Mouse (Mus musculus) MEL (cell line): ENCODE data around the gene Lrrc4c. TPM values are rescaled to one million over a fixed set of nuclear protein-coding genes. Genes with fewer than 3 reads are reported as not detected.

Experiments
- DNase-seq: peaks from one replicate; pipeline ENCODE4 v3.0.0; 2011; ENCODE audit warnings: low read depth, low spot score
- H3K27ac ChIP-seq: 2 replicates; pipeline ENCODE4 v1.5.1; 2012; ENCODE audit warnings: low read depth, mild to moderate bottlenecking, control low read depth, low read length, moderate library complexity; ENCODE audit not compliant: control insufficient read depth
- H3K27me3 ChIP-seq, 2 experiments: fragments of 150-350 bp in 1 of 2; sonication (generic) in 1 of 2; 2 replicates each; pipeline ENCODE4 v1.6.1; 2012; ENCODE audit warnings: low read length in 2 of 2, mild to moderate bottlenecking in 2 of 2, improper control_type of control experiment in 1 of 2, moderate library complexity in 1 of 2; ENCODE audit not compliant: insufficient read depth in 2 of 2, control insufficient read depth in 1 of 2
- H3K36me3 ChIP-seq, 2 experiments: 2 replicates each; pipeline ENCODE4 v1.6.1; 2012 to 2014; ENCODE audit warnings: low read length in 2 of 2, improper control_type of control experiment in 1 of 2, inconsistent platforms in 1 of 2, mild to moderate bottlenecking in 1 of 2; ENCODE audit not compliant: insufficient read depth in 2 of 2, control insufficient read depth in 1 of 2
- H3K4me1 ChIP-seq, 2 experiments: fragments of 150-350 bp in 1 of 2; sonication (generic) in 1 of 2; 2 replicates each; pipeline ENCODE4 v1.6.1; 2012; ENCODE audit warnings: low read length in 2 of 2, improper control_type of control experiment in 1 of 2, mild to moderate bottlenecking in 1 of 2; ENCODE audit not compliant: insufficient read depth in 2 of 2, control insufficient read depth in 1 of 2
- H3K4me3 ChIP-seq, 2 experiments: fragments of 150-350 bp in 1 of 2; sonication (generic) in 1 of 2; 2 replicates each; pipeline ENCODE4 v1.5.1; 2012; ENCODE audit warnings: low read depth in 2 of 2, low read length in 2 of 2, mild to moderate bottlenecking in 2 of 2, moderate library complexity in 2 of 2, control low read depth in 1 of 2, improper control_type of control experiment in 1 of 2; ENCODE audit not compliant: control insufficient read depth in 1 of 2, insufficient read depth in 1 of 2
- H3K79me2 ChIP-seq: 2 replicates; pipeline ENCODE4 v1.6.1; 2012; ENCODE audit warnings: mild to moderate bottlenecking, low read length, moderate library complexity; ENCODE audit not compliant: control insufficient read depth, poor library complexity, insufficient read depth
- H3K9ac ChIP-seq: 2 replicates; pipeline ENCODE4 v1.6.1; 2012; ENCODE audit warnings: low read depth, mild to moderate bottlenecking, control low read depth, low read length, moderate library complexity; ENCODE audit not compliant: control insufficient read depth, poor library complexity, severe bottlenecking
- H3K9me3 ChIP-seq: fragments of 150-350 bp; sonication (generic); replicated peaks from 2 replicates; pipeline ENCODE4 v1.6.1; 2012; ENCODE audit warnings: mild to moderate bottlenecking, low read length, improper control_type of control experiment, moderate library complexity; ENCODE audit not compliant: insufficient read depth
- BHLHE40 ChIP-seq: IDR thresholded peaks from 2 replicates; pipeline ENCODE4 v1.6.1; 2012; ENCODE audit warnings: low read depth, mild to moderate bottlenecking, inconsistent platforms, low read length, improper control_type of control experiment, borderline replicate concordance
- CHD2 ChIP-seq: IDR thresholded peaks from 2 replicates; pipeline ENCODE4 v1.6.1; 2011; ENCODE audit warnings: low read length, improper control_type of control experiment
- E2F4 ChIP-seq: IDR thresholded peaks from 2 replicates; pipeline ENCODE4 v1.6.1; 2011; ENCODE audit warnings: low read depth, low read length, improper control_type of control experiment, borderline replicate concordance
- ELF1 ChIP-seq: IDR thresholded peaks from 2 replicates; pipeline ENCODE4 v1.6.1; 2014; ENCODE audit warnings: low read depth, mild to moderate bottlenecking, inconsistent platforms, low read length, improper control_type of control experiment, moderate library complexity
- EP300 ChIP-seq, 2 experiments: IDR thresholded peaks; 2 replicates each; pipeline ENCODE4 v1.6.1; 2011; ENCODE audit warnings: improper control_type of control experiment in 2 of 2, low read length in 2 of 2, low read depth in 1 of 2, mild to moderate bottlenecking in 1 of 2
- GABPA ChIP-seq: IDR thresholded peaks from 2 replicates; pipeline ENCODE4 v1.6.1; 2012; ENCODE audit warnings: low read depth, mild to moderate bottlenecking, inconsistent platforms, low read length, improper control_type of control experiment, moderate library complexity
- GATA1 ChIP-seq: IDR thresholded peaks from 2 replicates; pipeline ENCODE4 v1.6.1; 2011; ENCODE audit warnings: low read depth, low read length, improper control_type of control experiment
- HCFC1 ChIP-seq: IDR thresholded peaks from 2 replicates; pipeline ENCODE4 v1.6.1; 2012; ENCODE audit warnings: low read depth, mild to moderate bottlenecking, inconsistent platforms, low read length, improper control_type of control experiment, moderate library complexity
- MEF2A ChIP-seq: IDR thresholded peaks from 2 replicates; pipeline ENCODE4 v1.6.1; 2014; ENCODE audit warnings: low read depth, mild to moderate bottlenecking, inconsistent platforms, low read length, improper control_type of control experiment; ENCODE audit not compliant: poor library complexity, insufficient replicate concordance, severe bottlenecking; ENCODE audit errors: extremely low read depth
- MXI1 ChIP-seq: IDR thresholded peaks from 2 replicates; pipeline ENCODE4 v1.6.1; 2011; ENCODE audit warnings: mild to moderate bottlenecking, low read depth, low read length, improper control_type of control experiment
- MYB ChIP-seq: IDR thresholded peaks from 2 replicates; pipeline ENCODE4 v1.6.1; 2011; ENCODE audit warnings: mild to moderate bottlenecking, low read depth, low read length, improper control_type of control experiment
- MYC ChIP-seq: IDR thresholded peaks from 2 replicates; pipeline ENCODE4 v1.6.1; 2011; ENCODE audit warnings: low read depth, mild to moderate bottlenecking, low read length, improper control_type of control experiment, moderate library complexity
- NELFE ChIP-seq: IDR thresholded peaks from 2 replicates; pipeline ENCODE4 v1.6.1; 2011; ENCODE audit warnings: low read depth, low read length, improper control_type of control experiment
- POLR2A ChIP-seq, 2 experiments: IDR thresholded peaks; 2 replicates each; pipeline ENCODE4 v1.6.1; 2011 to 2012; ENCODE audit warnings: low read length in 2 of 2, mild to moderate bottlenecking in 2 of 2, control low read depth in 1 of 2, improper control_type of control experiment in 1 of 2, low read depth in 1 of 2, moderate library complexity in 1 of 2; ENCODE audit not compliant: control insufficient read depth in 1 of 2, insufficient read depth in 1 of 2, poor library complexity in 1 of 2
- RAD21 ChIP-seq: IDR thresholded peaks from 2 replicates; pipeline ENCODE4 v1.6.1; 2011; ENCODE audit warnings: mild to moderate bottlenecking, low read depth, low read length, improper control_type of control experiment
- TCF12 ChIP-seq: IDR thresholded peaks from 2 replicates; pipeline ENCODE4 v1.6.1; 2014; ENCODE audit warnings: low read depth, mild to moderate bottlenecking, inconsistent platforms, low read length, improper control_type of control experiment, moderate library complexity
- ZC3H11A ChIP-seq: IDR thresholded peaks from 2 replicates; pipeline ENCODE4 v1.6.1; 2012; ENCODE audit warnings: low read depth, mild to moderate bottlenecking, inconsistent platforms, low read length, improper control_type of control experiment
- ZKSCAN1 ChIP-seq: IDR thresholded peaks from 2 replicates; pipeline ENCODE4 v1.6.1; 2012; ENCODE audit warnings: low read depth, mild to moderate bottlenecking, inconsistent platforms, low read length, improper control_type of control experiment, moderate library complexity
- ZNF384 ChIP-seq: IDR thresholded peaks from 2 replicates; pipeline ENCODE4 v1.6.1; 2012; ENCODE audit warnings: low read depth, mild to moderate bottlenecking, inconsistent platforms, low read length, improper control_type of control experiment
- polyA plus RNA-seq, 2 experiments: library from polyadenylated mRNA; stranded (reverse) in 1 of 2; unstranded in 1 of 2; fragments of >175 nt in 1 of 2; fragments of >200 nt in 1 of 2; gene quantifications; 2 replicates each; pipeline versions ENCODE4 v1.2.1 to v1.2.4; 2012; ENCODE audit warnings: low replicate concordance in 2 of 2, low read depth in 1 of 2; ENCODE audit not compliant: insufficient read length in 2 of 2, insufficient read depth in 1 of 2, missing spikeins in 1 of 2
- total RNA-seq: library from RNA; depleted of rRNA; stranded (reverse); fragments of 300-350 nt; gene quantifications from 2 replicates; pipeline ENCODE4 v1.2.3, GENCODE M21; 2012

The Lrrc4c gene
- total and polyA plus RNA-seq, 3 experiments, result not detected

DNA sequence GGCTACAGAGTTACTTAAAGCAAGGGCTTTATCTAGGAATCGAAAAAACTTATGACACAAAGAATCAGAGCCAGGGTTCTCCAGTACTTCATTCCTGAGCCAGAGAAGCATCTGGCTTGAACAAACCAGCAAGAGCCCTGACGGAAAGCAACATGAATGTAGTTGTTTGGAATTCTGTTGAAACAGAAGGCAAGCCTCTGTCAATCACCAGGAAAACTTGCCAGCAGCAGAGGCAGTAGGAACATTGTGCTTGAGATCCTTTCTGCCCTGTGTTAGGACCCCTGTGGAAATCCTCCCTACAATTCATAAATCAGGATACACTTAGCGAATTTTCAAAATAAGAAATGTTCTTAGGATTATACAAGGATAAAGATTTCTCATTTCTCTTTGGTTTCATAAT lies 780.0 kb downstream of the Lrrc4c start:
- Histone ChIP-seq H3K79me2 (no peaks in the 10 kb centered on the region), H3K4me1 (no peaks in the 10 kb centered on the region), H3K4me3 (no peak overlapping the region), H3K27ac (no peak overlapping the region), H3K27me3 (no peaks in the 10 kb centered on the region; a peak in 1 of 4 replicates), H3K9me3 (no peaks in the 10 kb centered on the region), H3K9ac (no peak overlapping the region), H3K36me3 (no peaks in the 10 kb centered on the region)
- TF ChIP-seq MXI1 (no peak), E2F4 (no peak), POLR2A (IDR thresholded peaks at IDR 0.05; ENCODE audit: control insufficient read depth in 1 of 2, insufficient read depth in 1 of 2, low read depth in 1 of 2, low read length in 2 of 2, poor library complexity in 1 of 2) (no peak), MYB (no peak), GATA1 (no peak), GABPA (no peak), CHD2 (no peak)
- no peak for DNase-seq

DNA sequence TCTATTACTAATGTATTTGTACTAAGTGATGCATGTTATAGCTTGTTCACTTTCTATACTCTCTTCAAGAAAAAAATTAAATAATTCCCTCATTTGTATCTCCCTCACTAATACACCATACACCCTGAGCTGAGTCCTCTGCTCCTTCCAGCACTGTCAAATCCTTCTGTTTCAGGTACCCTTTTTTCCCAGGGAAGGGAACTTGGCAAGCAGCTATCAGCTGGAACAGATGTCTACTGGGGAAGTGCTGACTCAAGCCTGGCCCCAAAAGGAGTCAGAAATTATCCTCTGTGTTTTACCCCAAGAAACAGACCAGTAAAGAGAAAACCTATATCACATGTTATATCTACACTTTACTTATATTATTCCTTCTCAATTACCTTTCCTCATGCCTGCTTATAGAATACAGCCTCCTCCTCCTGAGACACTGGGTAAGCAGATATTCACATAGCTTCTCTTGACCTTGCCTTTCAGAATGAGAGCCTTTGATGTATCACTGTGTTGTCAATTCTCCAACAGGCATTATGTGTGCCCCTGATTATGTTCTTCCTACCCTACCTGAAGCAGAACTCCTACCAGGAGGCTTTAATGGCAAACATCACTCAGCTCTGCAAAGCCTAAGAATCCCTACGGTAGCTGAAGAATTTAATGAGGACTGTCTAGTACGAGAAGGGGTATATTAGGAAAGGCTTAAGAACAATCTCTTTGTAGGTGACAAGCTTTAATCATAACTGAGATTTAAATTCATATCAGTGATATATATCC lies 785.6 kb downstream of the Lrrc4c start:
- H3K36me3 ChIP-seq, result no peaks in the 10 kb centered on the region
- no peak for DNase-seq
- no peaks in the 10 kb centered on the region for H3K9me3 ChIP-seq
- no peak overlapping the region for H3K9ac ChIP-seq
- TF ChIP-seq EP300 (IDR thresholded peaks at IDR 0.05; ENCODE audit: low read depth in 1 of 2, low read length in 2 of 2) (no peak), POLR2A (IDR thresholded peaks at IDR 0.05; ENCODE audit: control insufficient read depth in 1 of 2, insufficient read depth in 1 of 2, low read depth in 1 of 2, low read length in 2 of 2, poor library complexity in 1 of 2) (no peak), TCF12 (no peak), CHD2 (no peak), HCFC1 (no peak), ZKSCAN1 (no peak), BHLHE40 (no peak), ZNF384 (no peak), MEF2A (no peak), GATA1 (no peak), ELF1 (no peak), ZC3H11A (no peak), NELFE (no peak), MYC (no peak), MXI1 (no peak), RAD21 (no peak)
- TF ChIP-seq, all 39 proteins: peak for 0
- Histone ChIP-seq H3K27me3 (no peaks in the 10 kb centered on the region), H3K4me3 (no peak overlapping the region), H3K79me2 (no peaks in the 10 kb centered on the region), H3K27ac (no peak overlapping the region), H3K4me1 (no peaks in the 10 kb centered on the region)
